Mouse (Mus musculus): Measurements from ENCODE around the gene Hspa12b. TPM values are rescaled to one million over a fixed set of nuclear protein-coding genes. Genes with fewer than 3 reads are reported as not detected.

The Hspa12b gene
- polyA plus RNA-seq, 1 experiment: 3.3 TPM

- H3K36me3 ChIP-seq (ENCODE audit: control insufficient read depth, insufficient read depth): no peaks in the 10 kb centered on the region
- H3K4me3 ChIP-seq: no peak overlapping the region
- no peak overlapping the region for H3K4me2 ChIP-seq (ENCODE audit: low read depth)
- H3K79me2 ChIP-seq (ENCODE audit: control insufficient read depth, insufficient read depth): no peaks in the 10 kb centered on the region
- no peak for TF ChIP-seq E2F4 (IDR thresholded peaks at IDR 0.05; ENCODE audit: insufficient read depth)
- TF ChIP-seq POLR2AphosphoS2 (IDR thresholded peaks at IDR 0.05; ENCODE audit: insufficient read length, low read depth): no peak
- no peak for TF ChIP-seq MAX (IDR thresholded peaks at IDR 0.05; ENCODE audit: low read depth)
- H3K27me3 ChIP-seq (ENCODE audit: control insufficient read depth, insufficient read depth, insufficient read length): no peaks in the 10 kb centered on the region
- H3ac ChIP-seq (ENCODE audit: control insufficient read depth, insufficient read length): no peak overlapping the region
These were observed 8.6 kb downstream of the Hspa12b start for GRCm38 (mm10) chr2:131135521-131136139.

DNA sequence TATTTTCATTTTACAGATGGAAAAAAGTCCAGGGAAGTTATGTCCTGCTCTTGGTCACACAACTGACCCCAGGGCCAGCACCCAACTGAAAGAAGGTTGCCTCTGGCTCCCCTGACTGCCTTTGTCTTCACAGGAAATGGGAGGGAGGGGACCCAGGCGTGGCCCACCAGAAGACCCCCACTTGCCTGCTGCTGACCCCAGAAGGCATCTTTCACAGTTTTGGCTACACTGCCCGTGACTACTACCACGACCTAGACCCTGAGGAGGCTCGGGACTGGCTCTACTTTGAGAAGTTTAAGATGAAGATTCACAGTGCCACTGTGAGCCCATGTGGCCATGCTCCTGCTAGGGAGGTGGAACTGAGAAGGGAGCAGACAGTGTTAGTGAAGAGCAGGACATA, 11.2 kb downstream of the Hspa12b start:
- H3K79me2 ChIP-seq (ENCODE audit: control insufficient read depth, insufficient read depth): no peaks in the 10 kb centered on the region
- H3K4me2 ChIP-seq (ENCODE audit: low read depth): no peak overlapping the region
- no peaks in the 10 kb centered on the region for H3K27me3 ChIP-seq (ENCODE audit: control insufficient read depth, insufficient read depth, insufficient read length)
- H3ac ChIP-seq (ENCODE audit: control insufficient read depth, insufficient read length): no peak overlapping the region
- no peak overlapping the region for H3K4me3 ChIP-seq
- TF ChIP-seq TCF12 (IDR thresholded peaks at IDR 0.05; ENCODE audit: insufficient read depth, poor library complexity, severe bottlenecking): no peak
- TF ChIP-seq MYOG (IDR thresholded peaks at IDR 0.05; ENCODE audit: control insufficient read depth in 1 of 3, insufficient read depth in 1 of 3, insufficient read length in 2 of 3, low read depth in 2 of 3): no peak
- no peak for TF ChIP-seq TCF3 (IDR thresholded peaks at IDR 0.05; ENCODE audit: insufficient read length, low read depth)
- TF ChIP-seq POLR2A (IDR thresholded peaks at IDR 0.05; ENCODE audit: insufficient read length, low read depth): no peak
- TF ChIP-seq POLR2AphosphoS2 (IDR thresholded peaks at IDR 0.05; ENCODE audit: insufficient read length, low read depth): no peak
- no peak for TF ChIP-seq E2F4 (IDR thresholded peaks at IDR 0.05; ENCODE audit: insufficient read depth)
- no peak for TF ChIP-seq MYOD1 (IDR thresholded peaks at IDR 0.05; ENCODE audit: control insufficient read depth in 1 of 3, insufficient read length in 2 of 3, low read depth in 2 of 3)
- TF ChIP-seq MAX (IDR thresholded peaks at IDR 0.05; ENCODE audit: low read depth): no peak
- no peak for TF ChIP-seq SRF (IDR thresholded peaks at IDR 0.05; ENCODE audit: control insufficient read depth, insufficient read length, low read depth)
- no peak for TF ChIP-seq CEBPB (IDR thresholded peaks at IDR 0.05; ENCODE audit: insufficient read depth, poor library complexity, severe bottlenecking)
- no peak for TF ChIP-seq REST (IDR thresholded peaks at IDR 0.05; ENCODE audit: insufficient read depth, insufficient read length)
- no peak for TF ChIP-seq USF1 (IDR thresholded peaks at IDR 0.05; ENCODE audit: low read depth)
- H3K36me3 ChIP-seq (ENCODE audit: control insufficient read depth, insufficient read depth): no peaks in the 10 kb centered on the region

- Histone ChIP-seq H3K27me3 (ENCODE audit: control insufficient read depth, insufficient read depth, insufficient read length) (no peaks in the 10 kb centered on the region), H3K36me3 (ENCODE audit: control insufficient read depth, insufficient read depth) (no peaks in the 10 kb centered on the region), H3K4me2 (ENCODE audit: low read depth) (no peak overlapping the region), H3K79me2 (ENCODE audit: control insufficient read depth, insufficient read depth) (no peaks in the 10 kb centered on the region), H3ac (ENCODE audit: control insufficient read depth, insufficient read length) (no peak overlapping the region), H3K4me3 (no peak overlapping the region)
- TF ChIP-seq SRF (IDR thresholded peaks at IDR 0.05; ENCODE audit: control insufficient read depth, insufficient read length, low read depth) (no peak), MYOG (IDR thresholded peaks at IDR 0.05; ENCODE audit: control insufficient read depth in 1 of 3, insufficient read depth in 1 of 3, insufficient read length in 2 of 3, low read depth in 2 of 3) (no peak), CEBPB (IDR thresholded peaks at IDR 0.05; ENCODE audit: insufficient read depth, poor library complexity, severe bottlenecking) (no peak), TCF12 (IDR thresholded peaks at IDR 0.05; ENCODE audit: insufficient read depth, poor library complexity, severe bottlenecking) (no peak), MAX (IDR thresholded peaks at IDR 0.05; ENCODE audit: low read depth) (no peak), E2F4 (IDR thresholded peaks at IDR 0.05; ENCODE audit: insufficient read depth) (no peak), REST (IDR thresholded peaks at IDR 0.05; ENCODE audit: insufficient read depth, insufficient read length) (no peak), MYOD1 (IDR thresholded peaks at IDR 0.05; ENCODE audit: control insufficient read depth in 1 of 3, insufficient read length in 2 of 3, low read depth in 2 of 3) (no peak)
These were observed 11.7 kb downstream of the Hspa12b start for GRCm38 (mm10) chr2:131138760-131139159.

GRCm38 (mm10) chr2:131139287-131139686, 12.2 kb downstream of the Hspa12b start:
- H3K4me2 ChIP-seq (ENCODE audit: low read depth): no peak overlapping the region
- TF ChIP-seq USF1 (IDR thresholded peaks at IDR 0.05; ENCODE audit: low read depth) (no peak), SRF (IDR thresholded peaks at IDR 0.05; ENCODE audit: control insufficient read depth, insufficient read length, low read depth) (no peak), REST (IDR thresholded peaks at IDR 0.05; ENCODE audit: insufficient read depth, insufficient read length) (no peak), E2F4 (IDR thresholded peaks at IDR 0.05; ENCODE audit: insufficient read depth) (no peak), CEBPB (IDR thresholded peaks at IDR 0.05; ENCODE audit: insufficient read depth, poor library complexity, severe bottlenecking) (no peak), MAX (IDR thresholded peaks at IDR 0.05; ENCODE audit: low read depth) (no peak), MYOD1 (IDR thresholded peaks at IDR 0.05; ENCODE audit: control insufficient read depth in 1 of 3, insufficient read length in 2 of 3, low read depth in 2 of 3) (no peak), TCF3 (IDR thresholded peaks at IDR 0.05; ENCODE audit: insufficient read length, low read depth) (no peak), POLR2A (IDR thresholded peaks at IDR 0.05; ENCODE audit: insufficient read length, low read depth) (no peak), POLR2AphosphoS2 (IDR thresholded peaks at IDR 0.05; ENCODE audit: insufficient read length, low read depth) (no peak), TCF12 (IDR thresholded peaks at IDR 0.05; ENCODE audit: insufficient read depth, poor library complexity, severe bottlenecking) (no peak), MYOG (IDR thresholded peaks at IDR 0.05; ENCODE audit: control insufficient read depth in 1 of 3, insufficient read depth in 1 of 3, insufficient read length in 2 of 3, low read depth in 2 of 3) (no peak)
- H3K4me3 ChIP-seq: no peak overlapping the region
- H3K27me3 ChIP-seq (ENCODE audit: control insufficient read depth, insufficient read depth, insufficient read length): no peaks in the 10 kb centered on the region
- H3K79me2 ChIP-seq (ENCODE audit: control insufficient read depth, insufficient read depth): no peaks in the 10 kb centered on the region
- no peaks in the 10 kb centered on the region for H3K36me3 ChIP-seq (ENCODE audit: control insufficient read depth, insufficient read depth)
- H3ac ChIP-seq (ENCODE audit: control insufficient read depth, insufficient read length): no peak overlapping the region

GRCm38 (mm10) chr2:131139886-131140532, 12.9 kb downstream of the Hspa12b start:
- Histone ChIP-seq H3K4me3 (no peak overlapping the region), H3K36me3 (ENCODE audit: control insufficient read depth, insufficient read depth) (peaks cover 3% of the 10 kb centered on the region), H3K4me2 (ENCODE audit: low read depth) (no peak overlapping the region), H3K79me2 (ENCODE audit: control insufficient read depth, insufficient read depth) (no peaks in the 10 kb centered on the region), H3K27me3 (ENCODE audit: control insufficient read depth, insufficient read depth, insufficient read length) (no peaks in the 10 kb centered on the region), H3ac (ENCODE audit: control insufficient read depth, insufficient read length) (no peak overlapping the region)
- TF ChIP-seq POLR2A (IDR thresholded peaks at IDR 0.05; ENCODE audit: insufficient read length, low read depth) (no peak), POLR2AphosphoS2 (IDR thresholded peaks at IDR 0.05; ENCODE audit: insufficient read length, low read depth) (no peak), MYOD1 (IDR thresholded peaks at IDR 0.05; ENCODE audit: control insufficient read depth in 1 of 3, insufficient read length in 2 of 3, low read depth in 2 of 3) (no peak)

Data from myocyte (in vitro differentiated cells).